Mouse (Mus musculus) liver, embryonic 11.5 days (tissue): ENCODE measurements around the gene Hist1h3a. TPM values are rescaled to one million over a fixed set of nuclear protein-coding genes. Genes with fewer than 3 reads are reported as not detected.
"Not testable (repeated sequence)": the region's sequence is repeated elsewhere in the genome, so short reads cannot be mapped to it uniquely, and the experiment has no call there.

ENCODE experiments used
- ATAC-seq: fragments of 200-750 bp; cut with Nextera tagmentation; replicated peaks from 2 replicates; pipeline ENCODE4 v1.8.0; 2017; ENCODE audit warnings: moderate number of reproducible peaks, mild to moderate bottlenecking, moderate TSS enrichment, moderate library complexity; ENCODE audit not compliant: low FRiP score
- DNase-seq: peaks from one replicate; pipeline ENCODE4 v3.0.0-alpha.2; 2017; ENCODE audit warnings: low spot score
- H3K27ac ChIP-seq: fragments of 300-500 bp; sonication (generic); 2 replicates; pipeline ENCODE4 v1.5.1; 2014; ENCODE audit warnings: mild to moderate bottlenecking, low read depth, low read length, control low read depth
- H3K27me3 ChIP-seq: fragments of 300-500 bp; sonication (generic); replicated peaks from 2 replicates; pipeline ENCODE4 v1.6.1; 2014; ENCODE audit warnings: low read length, mixed read lengths; ENCODE audit not compliant: control insufficient read depth, insufficient read depth
- H3K36me3 ChIP-seq: fragments of 300-500 bp; sonication (generic); 2 replicates; pipeline ENCODE4 v1.6.1; 2014; ENCODE audit warnings: mild to moderate bottlenecking, low read length, moderate library complexity, mixed read lengths; ENCODE audit not compliant: control insufficient read depth, insufficient read depth
- H3K4me1 ChIP-seq: fragments of 300-500 bp; sonication (generic); replicated peaks from 2 replicates; pipeline ENCODE4 v1.6.1; 2014; ENCODE audit warnings: low read length, mixed read lengths; ENCODE audit not compliant: control insufficient read depth, insufficient read depth
- H3K4me2 ChIP-seq: fragments of 300-500 bp; sonication (generic); 2 replicates; pipeline ENCODE4 v1.6.1; 2014; ENCODE audit warnings: mild to moderate bottlenecking, control low read depth, moderate library complexity
- H3K4me3 ChIP-seq: fragments of 300-500 bp; sonication (generic); 2 replicates; pipeline ENCODE4 v1.5.1; 2014; ENCODE audit warnings: low read depth, low read length, control low read depth
- H3K9ac ChIP-seq: fragments of 300-500 bp; sonication (generic); 2 replicates; pipeline ENCODE4 v1.6.1; 2014; ENCODE audit warnings: low read depth, low read length, control low read depth
- H3K9me3 ChIP-seq: fragments of 300-500 bp; sonication (generic); 2 replicates; pipeline ENCODE4 v1.6.1; 2016; ENCODE audit warnings: low read length, inconsistent platforms, mixed read lengths; ENCODE audit not compliant: control insufficient read depth
- WGBS: fragments of 180-500 bp; shearing (Covaris S2); extraction: QIAGEN DNeasy Blood & Tissue Kit; methylation state at CpG from one replicate; pipeline ENCODE4 v1.1.7; 2014; 5-methylcytosine and 5-hydroxymethylcytosine counted together
- polyA plus RNA-seq: library from polyadenylated mRNA; unstranded; fragments of >200 nt; fragmentation: Nextera tagmentation; extraction: Ambion mirVana; gene quantifications from 2 replicates; pipeline ENCODE4 v1.2.1, GENCODE M21; 2014

Hist1h3a gene
- polyA plus RNA-seq, 1 experiment from 2014 or later: 8.8 TPM

GRCm38 (mm10) chr13:23729706-23730105, 32.5 kb downstream of the Hist1h3a start:
- Histone ChIP-seq H3K27me3 (no peaks in the 10 kb centered on the region), H3K9ac (no peak overlapping the region), H3K4me1 (peaks cover 17% of the 10 kb centered on the region), H3K4me2 (no peak overlapping the region), H3K9me3 (no peaks in the 10 kb centered on the region), H3K36me3 (no peaks in the 10 kb centered on the region), H3K27ac (no peak overlapping the region), H3K4me3 (no peak overlapping the region)
- ATAC-seq (no peak), DNase-seq (no peak)
- 89% methylated on average over 5 of the region's 5 CpGs for WGBS

GRCm38 (mm10) chr13:23729192-23729525, 33.0 kb downstream of the Hist1h3a start:
- H3K27me3 ChIP-seq: no peaks in the 10 kb centered on the region
- ATAC-seq: no peak
- H3K27ac ChIP-seq: no peak overlapping the region
- no peak overlapping the region for H3K9ac ChIP-seq
- DNase-seq: no peak
- H3K4me2 ChIP-seq: no peak overlapping the region
- no peak overlapping the region for H3K4me3 ChIP-seq
- no peaks in the 10 kb centered on the region for H3K36me3 ChIP-seq
- 71% methylated on average over 9 of the region's 9 CpGs for WGBS
- no peaks in the 10 kb centered on the region for H3K9me3 ChIP-seq
- H3K4me1 ChIP-seq: peaks cover 22% of the 10 kb centered on the region

DNA sequence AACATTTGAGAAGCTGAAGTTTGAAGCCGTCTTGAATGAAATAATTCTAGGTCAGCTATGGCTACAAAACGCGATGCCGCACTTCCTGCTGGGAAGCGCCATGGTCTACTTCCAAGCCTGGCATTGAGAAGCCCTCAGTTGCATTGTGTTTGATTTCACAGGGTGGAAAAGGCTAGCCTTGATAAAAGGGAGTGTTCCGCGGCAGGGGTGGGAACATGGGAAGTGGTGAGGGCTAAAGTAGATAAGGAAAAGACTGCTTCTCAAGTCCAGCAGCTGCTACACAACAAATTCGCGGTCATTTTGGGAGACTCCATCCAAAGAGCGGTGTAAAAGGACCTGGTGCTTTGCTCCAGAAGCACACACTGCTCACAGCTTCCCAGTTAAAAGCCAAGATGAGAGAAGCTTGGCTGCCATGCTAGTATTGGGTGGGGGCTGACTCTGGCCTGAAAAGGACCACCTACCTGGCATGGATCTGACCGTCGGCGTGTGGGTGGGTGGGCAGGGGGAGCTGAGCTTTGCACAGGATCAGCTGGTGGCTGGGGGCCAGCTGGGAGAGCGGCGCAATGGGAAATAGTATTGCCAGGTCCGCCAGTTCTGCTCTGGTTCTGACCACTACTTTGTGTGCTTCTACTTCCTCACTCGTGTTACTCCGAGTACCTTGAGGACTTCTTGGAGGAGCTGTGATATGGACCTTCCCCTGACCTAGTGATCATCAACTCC, 33.6 kb downstream of the Hist1h3a start:
- Histone ChIP-seq H3K9me3 (no peaks in the 10 kb centered on the region), H3K27me3 (no peaks in the 10 kb centered on the region), H3K36me3 (no peaks in the 10 kb centered on the region), H3K27ac (no peak overlapping the region), H3K4me2 (peak overlapping the region; percentile 33; the same call in 1 of the 2 replicates), H3K4me1 (peaks cover 27% of the 10 kb centered on the region), H3K9ac (no peak overlapping the region; the same call in 1 of the 2 replicates), H3K4me3 (no peak overlapping the region)
- DNase-seq (no peak), ATAC-seq (no peak)
- WGBS: 56% methylated on average over 18 of the region's 18 CpGs

- peaks cover 24% of the 10 kb centered on the region for H3K4me1 ChIP-seq
- no peak overlapping the region for H3K27ac ChIP-seq
- DNase-seq: peak; percentile 26
Observed at GRCm38 (mm10) chr13:23725213-23725612, 37.0 kb downstream of the Hist1h3a start.

DNA sequence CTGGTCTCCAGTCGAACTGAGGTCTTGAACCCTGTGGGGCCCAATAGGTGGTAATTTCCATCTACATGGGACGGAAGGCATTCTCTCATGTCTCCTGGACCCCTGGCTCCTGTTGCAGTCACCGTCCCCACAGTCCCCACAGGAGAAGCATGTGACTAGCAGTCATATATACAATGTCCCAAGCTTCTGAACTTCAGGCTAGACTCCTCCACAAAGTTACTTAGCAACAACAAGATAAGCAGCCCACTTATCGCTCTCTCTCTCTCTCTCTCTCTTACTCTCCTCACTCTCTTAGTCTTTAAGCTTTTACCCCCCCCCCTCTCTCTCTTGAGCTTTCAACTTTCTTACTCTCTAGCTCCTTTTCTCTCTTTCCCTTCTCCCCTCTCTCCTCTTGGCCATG, 37.9 kb downstream of the Hist1h3a start:
- peaks cover 24% of the 10 kb centered on the region for H3K4me1 ChIP-seq
- 58% methylated on average over 4 of the region's 4 CpGs for WGBS
- no peaks in the 10 kb centered on the region for H3K36me3 ChIP-seq
- no peak overlapping the region for H3K9ac ChIP-seq
- peak; percentile 71; the same call in 1 of the 2 replicates for ATAC-seq
- H3K27me3 ChIP-seq: no peaks in the 10 kb centered on the region
- no peaks in the 10 kb centered on the region for H3K9me3 ChIP-seq
- DNase-seq: no peak
- no peak overlapping the region for H3K4me3 ChIP-seq
- no peak overlapping the region; the same call in none of the 2 replicates for H3K27ac ChIP-seq
- no peak overlapping the region for H3K4me2 ChIP-seq

More at GRCm38 (mm10) chr13:23725213-23725612, 37.0 kb downstream of the Hist1h3a start:
- H3K4me2 ChIP-seq: no peak overlapping the region
- ATAC-seq: no peak
- no peaks in the 10 kb centered on the region for H3K36me3 ChIP-seq
- 38% methylated on average over 1 of the region's 1 CpGs for WGBS
- H3K27me3 ChIP-seq: no peaks in the 10 kb centered on the region
- H3K9ac ChIP-seq: no peak overlapping the region
- H3K4me3 ChIP-seq: no peak overlapping the region
- H3K9me3 ChIP-seq: no peaks in the 10 kb centered on the region

DNA sequence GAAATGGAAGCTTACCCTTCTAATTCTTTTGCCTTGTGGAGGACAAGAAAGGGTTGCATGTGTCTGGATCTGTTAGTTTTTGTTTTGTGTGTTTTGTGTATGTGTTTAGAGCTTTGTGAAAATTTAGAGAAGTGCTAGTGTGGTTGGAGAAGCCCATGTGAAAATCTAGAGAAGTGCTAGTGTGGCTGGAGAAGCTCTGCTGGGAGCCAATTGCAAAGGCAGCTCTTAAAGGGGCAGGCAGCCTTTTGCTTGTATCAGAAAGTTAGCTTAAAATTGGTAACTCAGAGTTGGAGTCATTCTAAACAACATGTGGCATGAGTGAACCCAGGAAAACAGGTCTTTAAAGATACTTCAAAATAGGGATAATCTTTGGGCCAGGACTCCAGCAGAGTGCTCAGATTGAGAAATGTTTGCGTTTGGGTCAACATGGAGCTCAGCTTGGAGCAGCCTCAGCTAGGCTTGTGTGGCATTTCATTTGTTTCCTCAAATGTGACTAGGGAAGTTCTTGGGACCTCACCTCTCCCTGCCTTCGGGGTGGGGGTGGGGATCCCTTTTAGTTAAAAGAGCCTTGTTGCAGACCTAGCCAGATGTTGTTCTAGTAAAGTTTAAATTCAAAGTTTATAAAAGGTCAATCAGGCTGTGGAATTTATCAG, 44.5 kb downstream of the Hist1h3a start:
- not testable (repeated sequence) for DNase-seq

DNA sequence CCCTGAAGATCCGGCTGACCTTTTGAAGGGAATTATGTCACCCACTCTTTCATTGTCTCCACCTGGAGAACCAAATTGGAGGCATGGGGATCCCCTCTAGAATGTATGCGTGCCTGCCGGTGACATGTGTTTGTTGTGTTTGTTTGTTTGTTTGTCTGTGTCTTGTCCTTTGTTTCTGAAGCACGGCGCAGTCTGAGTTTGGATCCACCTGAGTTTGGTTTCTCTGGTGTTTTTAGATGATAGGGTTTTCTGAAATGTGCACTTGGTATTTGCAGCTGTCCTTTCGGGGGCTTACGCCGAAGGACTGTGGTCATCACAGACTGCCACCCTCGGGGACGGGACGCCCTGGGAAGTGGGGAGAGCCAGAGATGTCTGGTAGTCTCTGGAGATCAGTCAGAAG, 45.0 kb downstream of the Hist1h3a start:
- H3K4me3 ChIP-seq: no peak overlapping the region
- WGBS: 50% methylated on average over 11 of the region's 11 CpGs
- no peak overlapping the region for H3K9ac ChIP-seq
- H3K4me2 ChIP-seq: no peak overlapping the region
- 0 out of 2 replicates have a peak, but pooled peaks cover 4% of the 10 kb centered on the region for H3K4me1 ChIP-seq
- DNase-seq (no peak), ATAC-seq (no peak)
- no peaks in the 10 kb centered on the region for H3K9me3 ChIP-seq
- H3K27me3 ChIP-seq: no peaks in the 10 kb centered on the region
- H3K36me3 ChIP-seq: no peaks in the 10 kb centered on the region
- no peak overlapping the region for H3K27ac ChIP-seq

More for the DNA sequence above, 44.5 kb downstream of the Hist1h3a start:
- not testable (repeated sequence) for H3K4me2 ChIP-seq, H3K4me3 ChIP-seq, H3K27me3 ChIP-seq, H3K9ac ChIP-seq, H3K27ac ChIP-seq, H3K36me3 ChIP-seq, ATAC-seq, H3K9me3 ChIP-seq, H3K4me1 ChIP-seq
- 8% methylated on average over 2 of the region's 2 CpGs for WGBS

- DNase-seq (no peak), ATAC-seq (no peak)
- Histone ChIP-seq H3K4me3 (no peak overlapping the region), H3K4me2 (no peak overlapping the region), H3K4me1 (0 out of 2 replicates have a peak, but pooled peaks cover 4% of the 10 kb centered on the region), H3K27ac (no peak overlapping the region), H3K9ac (no peak overlapping the region), H3K9me3 (no peaks in the 10 kb centered on the region), H3K36me3 (no peaks in the 10 kb centered on the region), H3K27me3 (no peaks in the 10 kb centered on the region)
- WGBS: 43% methylated on average over 5 of the region's 5 CpGs
Observed at GRCm38 (mm10) chr13:23716261-23717042, 45.7 kb downstream of the Hist1h3a start.
